Mouse (Mus musculus) frontal cortex, adult (tissue): ENCODE data around the gene Aak1.
"Not testable (repeated sequence)": the region's sequence is repeated elsewhere in the genome, so short reads cannot be mapped to it uniquely, and the experiment has no call there.

Experiments used
- ATAC-seq: cut with Nextera tagmentation; 2 replicates; pipeline ENCODE4 v1.9.2; 2017; ENCODE audit warnings: mild to moderate bottlenecking, moderate library complexity, mixed read lengths; ENCODE audit not compliant: low TSS enrichment

The Aak1 gene

DNA sequence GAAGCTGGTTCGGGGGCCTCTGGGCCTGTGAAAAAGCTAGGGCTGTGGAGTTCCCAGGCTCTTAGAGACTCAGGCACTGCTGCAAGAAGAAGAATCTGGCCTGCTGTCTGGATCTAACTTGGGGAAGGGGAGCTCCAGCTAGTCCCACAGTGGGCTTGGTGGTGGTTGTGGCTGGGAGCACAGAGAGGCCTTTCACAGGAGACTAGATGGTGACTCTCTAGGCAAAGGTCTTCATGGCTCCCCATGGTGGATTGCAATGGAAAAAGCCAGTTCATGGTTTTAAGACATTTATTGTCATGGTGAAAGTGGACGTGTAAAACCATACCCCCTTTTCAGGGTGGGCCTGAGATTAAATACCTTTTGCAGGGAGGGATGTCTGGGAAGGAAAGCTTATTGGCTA lies 10.2 kb upstream of the Aak1 start:
- no peak for ATAC-seq

- no peak for ATAC-seq
Observed at GRCm38 (mm10) chr6:86841949-86842348, 7.4 kb upstream of the Aak1 start.

- no peak for ATAC-seq
Observed at GRCm38 (mm10) chr6:86843636-86844035, 5.7 kb upstream of the Aak1 start.

GRCm38 (mm10) chr6:86846467-86846866 lies 2.9 kb upstream of the Aak1 start:
- ATAC-seq: no peak

DNA sequence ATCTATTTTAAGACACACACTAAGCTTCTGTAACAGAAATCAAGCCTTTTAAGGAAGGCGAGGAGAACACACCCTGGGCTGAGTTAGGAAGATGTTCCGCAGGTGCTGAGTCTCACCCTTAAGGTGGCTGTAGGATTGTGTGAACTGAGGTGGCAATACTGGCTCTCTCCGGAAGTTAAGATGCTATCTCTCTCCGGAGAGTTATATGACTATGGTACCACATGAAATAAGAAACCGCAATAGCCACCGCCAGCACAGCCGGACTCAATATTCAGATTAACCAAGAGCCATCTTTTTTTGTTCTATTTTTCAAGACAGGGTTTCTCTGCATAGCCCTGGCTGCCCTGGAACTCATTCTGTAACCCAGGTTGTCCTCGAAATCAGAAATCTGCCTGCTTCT lies 1.5 kb upstream of the Aak1 start:
- no peak for ATAC-seq

DNA sequence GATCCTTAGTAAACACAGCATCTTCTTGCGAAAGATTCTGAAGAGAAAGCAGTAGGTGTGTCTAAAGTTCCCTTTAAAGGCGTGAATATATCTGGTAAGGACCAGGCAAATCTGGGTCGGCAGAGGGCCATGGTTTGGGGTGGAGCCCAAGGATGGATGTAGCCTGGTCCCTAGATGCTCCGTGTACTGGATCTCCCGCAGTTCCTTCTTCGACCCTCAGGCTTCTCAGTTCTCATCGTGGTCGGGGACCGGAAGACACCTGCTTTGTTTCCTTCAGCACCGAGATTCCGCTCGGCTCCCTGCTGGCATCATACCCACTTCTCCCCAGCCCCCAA lies 770 bp upstream of the Aak1 start:
- ATAC-seq: no peak

GRCm38 (mm10) chr6:86849692-86850445 lies 552 bp downstream of the Aak1 start:
- 0 out of 2 replicates have a peak, but pooled peaks have one; percentile 14 for ATAC-seq

GRCm38 (mm10) chr6:86850588-86850987 lies 1.3 kb downstream of the Aak1 start:
- ATAC-seq: no peak

- no peak for ATAC-seq
Observed at GRCm38 (mm10) chr6:86851561-86851960, 2.2 kb downstream of the Aak1 start.

GRCm38 (mm10) chr6:86853928-86854327 lies 4.6 kb downstream of the Aak1 start:
- no peak for ATAC-seq

DNA sequence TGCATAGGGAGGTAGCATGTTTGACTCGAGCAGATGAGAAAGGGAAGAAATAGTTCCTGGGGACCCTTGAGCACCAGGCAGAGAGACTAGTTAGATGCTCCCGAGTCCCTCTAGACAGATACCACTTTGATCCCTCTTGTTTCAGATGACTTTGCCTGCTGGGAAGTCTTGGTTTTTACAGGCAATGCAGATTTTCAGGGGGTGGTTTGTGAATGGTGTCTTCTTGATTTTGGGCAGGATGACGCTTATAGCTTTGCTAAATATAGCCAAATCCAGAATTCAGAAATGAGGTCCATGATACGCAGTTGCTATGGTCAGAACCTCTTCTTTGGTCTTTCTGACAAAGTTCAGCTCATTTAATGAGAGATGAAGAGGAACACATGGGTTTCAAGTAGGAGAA lies 5.6 kb downstream of the Aak1 start:
- peak; percentile 21; the same call in 1 of the 2 replicates for ATAC-seq

GRCm38 (mm10) chr6:86858606-86859005 lies 9.3 kb downstream of the Aak1 start:
- ATAC-seq: no peak

GRCm38 (mm10) chr6:86860732-86861463 lies 11.6 kb downstream of the Aak1 start:
- no peak for ATAC-seq

- ATAC-seq: no peak
Observed at GRCm38 (mm10) chr6:86864358-86864757, 15.0 kb downstream of the Aak1 start.

DNA sequence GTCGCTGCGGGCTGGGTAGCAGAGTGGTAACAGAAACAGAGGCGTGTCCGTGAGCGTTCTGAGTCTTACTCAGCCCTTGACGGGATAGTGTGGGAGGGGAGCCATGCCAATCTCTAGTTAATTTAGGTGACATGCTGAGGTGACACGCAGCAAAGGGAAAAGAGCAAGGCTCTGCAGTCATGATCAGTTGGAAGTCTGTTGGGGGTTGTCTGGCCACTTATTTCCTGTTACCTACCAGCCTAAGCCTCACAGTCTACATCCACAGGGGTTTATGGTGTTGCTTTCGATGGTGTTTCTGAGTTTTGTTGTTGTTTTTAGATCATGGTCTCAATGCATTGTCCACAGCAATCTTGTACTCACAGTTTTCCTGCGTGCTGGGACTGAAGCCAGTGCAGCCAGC lies 21.0 kb downstream of the Aak1 start:
- ATAC-seq: no peak

- no peak for ATAC-seq
Observed at GRCm38 (mm10) chr6:86871783-86872182, 22.5 kb downstream of the Aak1 start.

DNA sequence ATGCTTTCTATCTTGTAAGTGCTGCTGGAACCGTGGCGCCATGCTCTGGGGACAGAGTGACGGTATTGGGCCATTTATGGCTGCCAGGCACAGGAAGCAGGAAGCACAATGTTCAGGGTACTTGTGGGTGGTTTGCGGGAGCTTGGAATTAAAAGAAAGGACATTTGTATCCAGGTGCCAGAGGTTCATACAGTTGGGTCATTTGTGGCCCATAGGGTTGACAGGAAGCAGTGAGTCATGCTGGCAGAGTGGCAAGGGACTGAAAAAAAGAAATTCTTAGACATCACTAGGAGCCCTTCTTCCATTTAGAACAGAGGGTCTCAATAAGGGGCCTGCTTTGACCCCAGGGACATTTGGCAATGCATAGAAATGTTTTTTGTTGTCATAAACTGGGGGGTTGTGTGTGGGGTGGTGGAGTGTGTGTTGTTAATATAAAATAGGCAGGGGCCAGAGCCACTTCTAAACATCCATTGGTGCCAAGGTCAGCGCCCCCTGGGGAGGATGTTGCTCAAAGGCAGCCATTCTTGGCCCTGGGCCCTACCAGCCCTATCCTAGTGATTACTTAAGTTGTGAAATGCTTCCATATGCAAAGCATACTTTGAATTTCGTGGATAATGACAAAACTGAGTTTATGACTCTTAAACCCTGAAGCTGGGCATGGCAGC lies 25.5 kb downstream of the Aak1 start:
- ATAC-seq: no peak

DNA sequence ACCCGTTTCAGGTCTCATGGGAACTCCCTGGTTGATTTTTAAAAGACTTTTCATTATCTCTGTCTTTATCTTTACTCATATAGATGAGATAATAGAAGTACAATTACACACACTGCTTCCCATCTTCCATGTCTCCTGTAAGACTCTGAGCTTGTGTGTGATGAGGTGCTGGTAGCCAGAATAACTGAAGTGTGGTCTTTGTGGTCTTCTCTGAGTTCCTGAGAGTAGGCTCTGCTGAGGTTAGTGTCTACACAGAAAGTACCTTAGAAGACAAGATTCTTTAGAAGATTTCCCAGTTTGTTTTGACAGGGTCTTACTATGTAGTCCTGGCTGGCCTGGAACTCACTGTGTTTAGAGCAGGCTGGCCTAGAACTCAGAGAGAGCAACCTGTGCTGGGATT lies 27.1 kb downstream of the Aak1 start:
- ATAC-seq: no peak

- ATAC-seq: not testable (repeated sequence)
Observed at GRCm38 (mm10) chr6:86878656-86879055, 29.3 kb downstream of the Aak1 start.

GRCm38 (mm10) chr6:86879314-86879713 lies 30.0 kb downstream of the Aak1 start:
- ATAC-seq: peak; percentile 89

GRCm38 (mm10) chr6:86884230-86884629 lies 34.9 kb downstream of the Aak1 start:
- no peak for ATAC-seq

DNA sequence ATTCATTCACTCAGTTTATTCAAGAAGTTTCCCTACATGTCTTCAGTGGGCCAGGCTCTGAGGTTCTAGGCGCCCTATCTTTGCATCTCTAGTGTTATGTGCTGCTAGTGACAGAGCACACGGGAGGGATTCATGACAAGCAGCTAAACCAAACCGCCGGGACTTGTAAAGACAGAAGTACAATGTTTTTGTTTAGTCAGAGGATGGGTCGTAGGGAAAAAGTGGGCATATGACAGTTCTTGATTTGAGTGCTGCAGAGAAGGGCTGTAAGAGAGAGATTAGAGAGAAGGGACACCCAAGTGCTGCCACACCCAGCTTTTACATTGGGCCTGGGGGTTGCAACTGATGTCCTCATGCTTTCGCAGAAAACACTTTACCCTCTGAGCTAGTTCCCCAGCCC lies 35.4 kb downstream of the Aak1 start:
- no peak for ATAC-seq
